In genomic region chr4:145125463-145126220, GRCm38 (mm10) we compare ENCODE assay signal across 11 mouse cellular contexts.
A peak's percentile ranks its signal among the peaks of the same experiment; 100 is the strongest.
DNase-seq lines count a peak whose midpoint lies in the region; ATAC-seq lines count a peak whose summit lies in the region.
"Had no signal": no experiment of that assay in that cellular context is flagged by ENCODE, and none has a peak within 500 bp of the region (broad histone marks: within the 10 kb centered on the region; RNA-seq: fewer than 3 reads in every experiment).

No protein-coding gene starts in this region.

- H3K4me3 ChIP-seq in heart, embryonic 15.5 days, result no peak overlapping the region
- H3K4me3 ChIP-seq in midbrain, embryonic 14.5 days (replicated peaks; ENCODE audit: low read depth, low read length), result no peak overlapping the region
- no peak overlapping the region for H3K4me3 ChIP-seq in midbrain, embryonic 11.5 days (ENCODE audit: low read depth, low read length)
- no peak overlapping the region for H3K4me3 ChIP-seq in macrophage (ENCODE audit: inconsistent target)
- H3K4me3 ChIP-seq: midbrain, embryonic 15.5 days had no signal

- no peak overlapping the region for H3K9ac ChIP-seq in heart, embryonic 15.5 days
- no peak overlapping the region for H3K9ac ChIP-seq in midbrain, embryonic 14.5 days (replicated peaks; ENCODE audit: low read length)
- no peak overlapping the region for H3K9ac ChIP-seq in midbrain, embryonic 11.5 days (ENCODE audit: low read length)
- H3K9ac ChIP-seq: liver, embryonic 14.5 days; midbrain, embryonic 15.5 days had no signal

- H3K27ac ChIP-seq in heart, embryonic 15.5 days, result 0 out of 2 replicates have a peak overlapping the region, but pooled peaks have one; percentile 20
- H3K27ac ChIP-seq in midbrain, embryonic 14.5 days (replicated peaks; ENCODE audit: low read depth, low read length), result no peak overlapping the region
- no peak overlapping the region for H3K27ac ChIP-seq in midbrain, embryonic 11.5 days (ENCODE audit: low read depth, low read length)
- H3K27ac ChIP-seq in macrophage, result peak overlapping the region; percentile 22
- H3K27ac ChIP-seq: liver, embryonic 14.5 days; midbrain, embryonic 15.5 days had no signal

- no peaks in the 10 kb centered on the region for H3K9me3 ChIP-seq in heart, embryonic 15.5 days (replicated peaks)
- no peaks in the 10 kb centered on the region for H3K9me3 ChIP-seq in midbrain, embryonic 14.5 days (ENCODE audit: control insufficient read depth, low read length)
- no peaks in the 10 kb centered on the region for H3K9me3 ChIP-seq in midbrain, embryonic 11.5 days (ENCODE audit: control insufficient read depth, low read length)
- H3K9me3 ChIP-seq: midbrain, embryonic 15.5 days had no signal

- no peaks in the 10 kb centered on the region for H3K4me1 ChIP-seq in heart, embryonic 15.5 days (replicated peaks)
- H3K4me1 ChIP-seq in midbrain, embryonic 14.5 days (ENCODE audit: control insufficient read depth, insufficient read depth, low read length), result no peaks in the 10 kb centered on the region
- H3K4me1 ChIP-seq in midbrain, embryonic 11.5 days (ENCODE audit: control insufficient read depth, insufficient read depth, low read length), result no peaks in the 10 kb centered on the region
- H3K4me1 ChIP-seq: midbrain, embryonic 15.5 days had no signal

- no peak overlapping the region for H3K4me2 ChIP-seq in heart, embryonic 15.5 days
- H3K4me2 ChIP-seq in midbrain, embryonic 14.5 days (ENCODE audit: low read length), result no peak overlapping the region
- no peak overlapping the region for H3K4me2 ChIP-seq in midbrain, embryonic 11.5 days
- H3K4me2 ChIP-seq: midbrain, embryonic 15.5 days had no signal

- H3K36me3 ChIP-seq in heart, embryonic 15.5 days, result peaks cover 67% of the 10 kb centered on the region
- peaks cover 90% of the 10 kb centered on the region for H3K36me3 ChIP-seq in midbrain, embryonic 14.5 days (ENCODE audit: control insufficient read depth, insufficient read depth, low read length)
- no peaks in the 10 kb centered on the region for H3K36me3 ChIP-seq in midbrain, embryonic 11.5 days (ENCODE audit: control insufficient read depth, insufficient read depth, low read length)
- peaks cover 78% of the 10 kb centered on the region for H3K36me3 ChIP-seq in macrophage (ENCODE audit: inconsistent target)

- no peak for DNase-seq in heart, adult 9 months (ENCODE audit: low spot score in 2 of 2)
- peak; percentile 28 for DNase-seq in midbrain, embryonic 14.5 days
- DNase-seq in midbrain, embryonic 11.5 days (ENCODE audit: low spot score, missing footprints), result no peak
- peak; percentile 75 for DNase-seq in brain, adult 2 months (ENCODE audit: low read depth, low spot score)
- DNase-seq in cerebellum, postnatal 25 days, result no peak
- DNase-seq in left cerebral cortex, adult 11 months (ENCODE audit: low spot score), result no peak

- no peak for ATAC-seq in heart, embryonic 15.5 days (replicated peaks; ENCODE audit: insufficient number of reproducible peaks, insufficient read depth, low FRiP score, low read depth)
- ATAC-seq in midbrain, embryonic 14.5 days (ENCODE audit: low FRiP score, low TSS enrichment), result no peak
- no peak for ATAC-seq in midbrain, embryonic 11.5 days (ENCODE audit: low FRiP score)
- ATAC-seq: hindbrain, embryonic 16.5 days; midbrain, embryonic 15.5 days had no signal

- no peaks in the 10 kb centered on the region for H3K27me3 ChIP-seq in heart, embryonic 15.5 days
- no peaks in the 10 kb centered on the region for H3K27me3 ChIP-seq in midbrain, embryonic 14.5 days (ENCODE audit: control insufficient read depth, insufficient read depth, low read length)
- H3K27me3 ChIP-seq in midbrain, embryonic 11.5 days (ENCODE audit: control insufficient read depth, insufficient read depth, low read length), result no peaks in the 10 kb centered on the region
- H3K27me3 ChIP-seq: midbrain, embryonic 15.5 days had no signal

- H3K79me2 ChIP-seq in macrophage (ENCODE audit: inconsistent target), result no peaks in the 10 kb centered on the region

- WGBS in heart, embryonic 15.5 days, result 69% methylated on average over 4 of the region's 4 CpGs
- WGBS in midbrain, embryonic 14.5 days, result 79% methylated on average over 4 of the region's 4 CpGs
- WGBS in midbrain, embryonic 11.5 days, result 94% methylated on average over 4 of the region's 4 CpGs
- 96% methylated on average over 4 of the region's 4 CpGs for whole genome bisulfite sequencing in macrophage (ENCODE audit: missing documents)

Comparison
In these comparisons a context has a peak if more than half of its experiments do, and no peak if none do; other contexts are left out.
1. DNase-seq: peak in midbrain, embryonic 14.5 days (single experiment) and brain, adult 2 months (single experiment); none in heart, adult 9 months (0 of 2), midbrain, embryonic 11.5 days (single experiment), cerebellum, postnatal 25 days (0 of 2) and left cerebral cortex, adult 11 months (single experiment).
2. H3K27ac ChIP-seq: peak in heart, embryonic 15.5 days (single experiment) and macrophage (single experiment); none in midbrain, embryonic 14.5 days (single experiment) and midbrain, embryonic 11.5 days (single experiment).